Comparison of ENCODE assay signal across 15 mouse cellular contexts in the genomic region with DNA sequence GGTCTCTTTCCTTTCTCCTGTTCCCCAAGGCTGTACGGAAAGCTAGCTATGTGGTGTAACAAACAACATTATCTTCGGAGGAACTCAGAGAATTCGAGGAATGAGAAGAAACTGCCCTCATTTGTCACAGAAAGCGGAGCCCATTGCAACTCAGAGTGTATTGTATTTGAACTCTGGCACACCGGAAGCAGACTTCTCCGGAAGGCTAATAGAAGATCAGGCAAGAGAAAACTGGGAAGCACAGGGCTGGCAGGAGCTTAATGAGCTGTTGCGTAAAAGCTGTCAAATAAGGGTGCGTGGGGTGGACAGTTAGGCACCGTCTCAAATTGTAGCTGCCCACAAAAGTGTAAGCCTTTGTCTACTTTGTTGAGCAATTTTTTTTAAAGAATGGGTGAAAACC. TPM values are rescaled to one million over a fixed set of nuclear protein-coding genes. Genes with fewer than 3 reads are reported as not detected.
DNase-seq lines count a peak whose midpoint lies in the region; ATAC-seq and TF ChIP-seq lines count a peak whose summit lies in the region.
"Had no signal": no experiment of that assay in that cellular context is flagged by ENCODE, and none has a peak within 500 bp of the region (broad histone marks: within the 10 kb centered on the region; RNA-seq: fewer than 3 reads in every experiment).

No protein-coding gene starts in this region.

- no peaks in the 10 kb centered on the region for H3K36me3 ChIP-seq in heart, embryonic 13.5 days
- H3K36me3 ChIP-seq in limb, embryonic 10.5 days, result 0 out of 2 replicates have a peak, but pooled peaks cover 2% of the 10 kb centered on the region

- no peak for TF ChIP-seq POLR2A in brain, embryonic 14.5 days (IDR thresholded peaks at IDR 0.05; ENCODE audit: borderline replicate concordance, extremely low read depth, insufficient read depth, insufficient read length, poor library complexity, severe bottlenecking)

- H3K4me2 ChIP-seq in heart, embryonic 13.5 days, result no peak overlapping the region

- ATAC-seq in heart, embryonic 13.5 days (ENCODE audit: extremely low read depth, insufficient number of reproducible peaks, low FRiP score, low TSS enrichment), result no peak
- ATAC-seq: Patski had no signal

- no peak for TF ChIP-seq CTCF in brain, embryonic 14.5 days (IDR thresholded peaks at IDR 0.05; ENCODE audit: borderline replicate concordance, extremely low read depth, insufficient read depth, insufficient read length)
- TF ChIP-seq CTCF in left cerebral cortex, adult 2 months (IDR thresholded peaks at IDR 0.05), result no peak

- H3K4me3 ChIP-seq in heart, embryonic 13.5 days, result no peak overlapping the region
- H3K4me3 ChIP-seq in limb, embryonic 10.5 days, result no peak overlapping the region
- no peak overlapping the region for H3K4me3 ChIP-seq in left cerebral cortex, adult 2 months
- H3K4me3 ChIP-seq: heart, adult 2 months; myocyte had no signal

- 25% methylated on average over 9 of the region's 9 CpGs for WGBS in heart, embryonic 13.5 days
- WGBS in limb, embryonic 10.5 days, result 15% methylated on average over 9 of the region's 9 CpGs

- peak overlapping the region; percentile 29; the same call in 1 of the 2 replicates for H3K27ac ChIP-seq in heart, embryonic 13.5 days (replicated peaks)
- H3K27ac ChIP-seq in limb, embryonic 10.5 days, result peak overlapping the region; percentile 54; the same call in 1 of the 2 replicates
- H3K27ac ChIP-seq in left cerebral cortex, adult 2 months, result no peak overlapping the region
- H3K27ac ChIP-seq: heart, adult 2 months; macrophage had no signal

- H3K9ac ChIP-seq in heart, embryonic 13.5 days, result no peak overlapping the region

- peaks cover 35% of the 10 kb centered on the region for H3K4me1 ChIP-seq in heart, embryonic 13.5 days
- H3K4me1 ChIP-seq in limb, embryonic 10.5 days, result peaks cover 39% of the 10 kb centered on the region

- H3K9me3 ChIP-seq in heart, embryonic 13.5 days, result no peaks in the 10 kb centered on the region
- no peaks in the 10 kb centered on the region for H3K9me3 ChIP-seq in limb, embryonic 10.5 days (replicated peaks)

- H3K27me3 ChIP-seq in heart, embryonic 13.5 days (replicated peaks), result no peaks in the 10 kb centered on the region
- H3K27me3 ChIP-seq in limb, embryonic 10.5 days (ENCODE audit: low read depth, poor library complexity, severe bottlenecking), result no peaks in the 10 kb centered on the region
- H3K27me3 ChIP-seq: Patski had no signal

- no peak for DNase-seq in heart, postnatal 10 days
- peak; percentile 26 for DNase-seq in brain, embryonic 14.5 days (ENCODE audit: low read depth)
- DNase-seq in fat pad, adult 2 months (ENCODE audit: extremely low read depth, low read depth, low spot score), result peak; percentile 58
- no peak for DNase-seq in limb, embryonic 10.5 days (ENCODE audit: low spot score)
- no peak for DNase-seq in left cerebral cortex, adult 2 months (ENCODE audit: extremely low spot score in 1 of 2, low spot score in 2 of 2)
- DNase-seq in ovary, postnatal 36 days (ENCODE audit: low spot score), result no peak
- DNase-seq in thymus, postnatal 10 days (ENCODE audit: low spot score in 2 of 2), result no peak
- DNase-seq: cerebellum, postnatal 25 days; heart, adult 2 months; layer of hippocampus, postnatal 36 days had no signal

- intact Hi-C loops in heart, postnatal 10 days (cut with DNase I), result no loop called here
- intact Hi-C loops in left cerebral cortex, adult 2 months (cut with DNase I), result no loop called here

RNA-seq across cellular contexts. Expression of a gene that starts 10.7 kb away (rescaled TPM):
- 0.59 and 0.67 TPM in 2 replicates for polyA plus RNA-seq in heart, embryonic 13.5 days (2015; fragmentation: Nextera tagmentation; extraction: Ambion mirVana)
- total RNA-seq in heart, postnatal 10 days (2021), result under 1 TPM; 0.53 to 0.55 TPM
- 0.22 and 0.25 TPM in 2 replicates for polyA plus RNA-seq in brain, embryonic 14.5 days (2012; rRNA removed)
- polyA plus RNA-seq in limb, embryonic 10.5 days (2016; fragmentation: Nextera tagmentation; extraction: Ambion mirVana), result 0.35 and 0.79 TPM in 2 replicates
- under 1 TPM in 1 of 2 experiments, not detected in 1; 0.34 TPM for total RNA-seq in left cerebral cortex, adult 2 months (2021)
- polyA plus RNA-seq: intestine, embryonic 14.5 days; macrophage; Patski had no signal

Comparison
In these comparisons a context has a peak if more than half of its experiments do, and no peak if none do; other contexts are left out.
1. DNase-seq: peak in brain, embryonic 14.5 days (single experiment) and fat pad, adult 2 months (single experiment); none in heart, postnatal 10 days (0 of 2), limb, embryonic 10.5 days (single experiment), left cerebral cortex, adult 2 months (0 of 2), ovary, postnatal 36 days (single experiment) and thymus, postnatal 10 days (0 of 2).